Mouse (Mus musculus): Measurements from ENCODE around the gene Mroh2a. TPM values are rescaled to one million over a fixed set of nuclear protein-coding genes. Genes with fewer than 3 reads are reported as not detected.

Mroh2a gene
- total RNA-seq, 2 experiments from 2014 or later = not detected

DNA sequence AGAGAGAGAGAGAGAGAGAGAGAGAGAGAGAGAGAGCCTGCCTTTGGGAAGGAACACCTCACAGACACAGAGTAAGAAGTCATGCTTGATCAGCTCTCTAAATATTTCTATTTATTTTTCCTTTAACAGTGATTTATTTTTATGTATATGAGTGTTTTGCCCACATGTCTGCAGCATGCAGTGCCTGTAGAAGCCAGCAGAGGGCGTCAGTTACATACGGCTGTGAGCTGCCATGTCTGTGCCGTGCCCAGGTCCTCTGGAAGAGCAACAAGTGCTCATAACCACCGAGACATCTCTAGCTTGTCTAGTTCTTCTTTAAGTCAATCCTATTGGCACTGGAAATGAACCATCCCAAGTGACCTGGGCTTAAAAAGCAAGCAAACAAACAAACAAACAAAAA, 63.1 kb downstream of the Mroh2a start:
- DNase-seq (ENCODE audit: low spot score) = peak; percentile 44

DNA sequence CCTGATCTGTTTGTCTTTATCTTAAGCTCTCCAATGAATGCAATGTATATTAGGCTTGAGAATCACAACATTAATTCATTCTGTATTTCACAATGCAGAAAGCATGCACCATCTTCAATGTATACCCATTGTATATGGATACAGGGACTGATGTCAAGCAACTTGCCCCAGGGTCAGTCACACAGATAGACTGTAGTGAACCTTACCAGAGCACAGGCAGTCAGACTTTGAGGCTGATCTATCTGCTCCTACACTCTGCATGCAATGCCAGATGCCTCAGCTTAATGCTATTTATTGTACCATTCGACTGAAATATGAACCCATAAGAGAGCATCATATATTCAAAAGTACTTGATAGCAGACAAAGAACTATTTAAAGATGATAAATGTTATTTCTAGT, 63.7 kb downstream of the Mroh2a start:
- no peak for DNase-seq (ENCODE audit: low spot score)

DNA sequence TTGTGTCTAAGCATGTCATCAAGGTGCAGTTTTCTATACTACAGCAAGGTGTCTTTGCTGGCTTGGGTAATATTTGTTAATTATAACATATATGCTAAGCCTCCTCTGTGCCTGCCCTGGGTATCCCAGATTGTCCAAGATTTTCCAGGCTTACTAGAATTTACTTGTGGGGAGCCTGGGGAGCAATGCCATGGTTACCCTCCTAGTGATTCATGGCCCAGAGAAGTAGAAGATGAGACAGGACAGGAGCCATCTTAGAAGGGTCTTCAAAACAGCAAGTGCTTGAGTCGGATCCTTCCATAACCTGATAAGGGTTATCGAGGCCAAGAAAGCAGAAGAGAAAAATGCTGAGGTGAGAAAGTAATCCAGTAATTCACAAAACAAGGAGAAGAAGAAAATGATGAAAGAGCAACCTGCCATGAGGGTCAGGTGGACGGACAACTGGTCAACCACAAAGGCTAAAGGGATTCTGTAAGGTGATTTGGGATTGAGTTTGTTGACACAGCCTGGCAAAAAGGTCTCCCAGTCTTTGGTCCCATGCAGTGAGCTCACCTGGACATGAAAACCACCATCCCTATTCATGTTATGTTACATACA, 64.7 kb downstream of the Mroh2a start:
- peak; percentile 2 for DNase-seq (ENCODE audit: low spot score)

DNA sequence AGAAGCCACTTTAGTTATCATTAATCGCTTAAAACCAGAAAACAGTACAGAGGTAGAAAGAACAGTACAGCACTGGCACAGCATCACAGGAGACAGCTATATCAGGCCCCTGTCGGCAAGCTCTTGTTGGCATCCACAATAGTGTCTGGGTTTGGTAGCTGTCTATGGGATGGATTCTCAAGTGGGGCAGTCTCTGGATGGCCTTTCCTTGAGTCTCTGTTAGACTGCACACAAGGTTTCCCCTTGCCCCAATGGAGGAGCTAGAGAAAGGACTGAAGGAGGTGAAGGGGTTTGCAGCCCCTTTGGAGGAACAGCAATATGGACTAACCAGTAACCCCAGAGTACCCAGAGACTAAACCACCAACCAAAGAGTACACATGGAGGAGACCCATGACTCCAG, 65.3 kb downstream of the Mroh2a start:
- no peak for DNase-seq (ENCODE audit: low spot score)

DNA sequence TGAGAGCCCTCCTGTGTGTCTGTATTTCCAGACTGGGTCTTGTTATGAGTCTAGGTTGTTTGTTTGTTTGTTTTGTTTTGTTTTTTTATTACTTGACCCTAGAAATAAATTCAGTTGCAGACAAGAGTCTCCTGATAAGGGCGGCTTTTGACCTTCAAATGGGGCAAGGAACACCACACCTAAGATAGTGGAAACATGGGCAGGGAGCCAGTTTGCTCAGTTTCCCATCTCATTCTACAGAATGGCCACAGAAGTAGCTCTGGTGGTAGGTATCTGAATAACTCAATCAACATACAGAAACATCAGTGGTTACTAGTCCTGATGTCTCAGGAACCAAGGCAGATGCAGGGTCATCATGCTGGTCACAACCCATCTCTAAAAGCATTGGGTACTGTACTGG, 67.9 kb downstream of the Mroh2a start:
- no peak for DNase-seq (ENCODE audit: low spot score)

DNA sequence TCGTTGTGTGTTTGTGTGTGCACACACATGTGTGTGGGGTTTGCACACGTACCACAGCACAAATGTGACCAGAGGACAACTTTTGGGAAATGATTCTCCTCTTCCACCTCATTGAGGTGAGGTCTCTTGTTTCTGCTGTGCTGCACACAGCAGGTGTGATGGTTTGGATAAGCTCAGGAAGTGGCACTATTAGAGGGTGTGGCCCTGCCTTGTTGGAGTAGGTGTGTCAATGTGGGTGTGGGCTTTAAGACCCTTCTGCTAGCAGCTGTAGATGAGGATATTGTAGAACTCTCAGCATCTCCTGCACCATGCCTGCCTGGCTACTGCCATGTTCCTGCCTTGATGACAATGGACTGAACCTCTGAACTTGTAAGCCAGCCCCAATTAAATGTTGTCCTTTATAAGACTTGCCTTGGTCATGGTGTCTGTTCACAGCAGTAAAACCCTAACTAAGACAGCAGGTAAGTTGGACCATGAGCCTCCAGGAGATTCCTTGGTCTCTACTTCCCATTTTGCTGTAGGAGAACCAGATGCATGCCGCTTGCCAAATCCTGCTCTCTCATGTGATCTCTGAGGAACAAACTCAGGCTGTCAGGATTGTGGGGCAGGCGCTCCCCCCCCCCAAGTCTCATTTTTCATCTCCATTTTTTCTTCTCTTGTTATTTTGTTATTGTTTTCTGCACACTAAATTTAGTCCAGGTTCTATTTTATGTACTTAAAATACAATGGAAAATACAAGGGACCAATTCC, 69.6 kb downstream of the Mroh2a start:
- DNase-seq (ENCODE audit: low spot score) = no peak

- no peak for DNase-seq (ENCODE audit: low spot score)
These were observed 70.9 kb downstream of the Mroh2a start for GRCm38 (mm10) chr1:88297480-88298258.

DNA sequence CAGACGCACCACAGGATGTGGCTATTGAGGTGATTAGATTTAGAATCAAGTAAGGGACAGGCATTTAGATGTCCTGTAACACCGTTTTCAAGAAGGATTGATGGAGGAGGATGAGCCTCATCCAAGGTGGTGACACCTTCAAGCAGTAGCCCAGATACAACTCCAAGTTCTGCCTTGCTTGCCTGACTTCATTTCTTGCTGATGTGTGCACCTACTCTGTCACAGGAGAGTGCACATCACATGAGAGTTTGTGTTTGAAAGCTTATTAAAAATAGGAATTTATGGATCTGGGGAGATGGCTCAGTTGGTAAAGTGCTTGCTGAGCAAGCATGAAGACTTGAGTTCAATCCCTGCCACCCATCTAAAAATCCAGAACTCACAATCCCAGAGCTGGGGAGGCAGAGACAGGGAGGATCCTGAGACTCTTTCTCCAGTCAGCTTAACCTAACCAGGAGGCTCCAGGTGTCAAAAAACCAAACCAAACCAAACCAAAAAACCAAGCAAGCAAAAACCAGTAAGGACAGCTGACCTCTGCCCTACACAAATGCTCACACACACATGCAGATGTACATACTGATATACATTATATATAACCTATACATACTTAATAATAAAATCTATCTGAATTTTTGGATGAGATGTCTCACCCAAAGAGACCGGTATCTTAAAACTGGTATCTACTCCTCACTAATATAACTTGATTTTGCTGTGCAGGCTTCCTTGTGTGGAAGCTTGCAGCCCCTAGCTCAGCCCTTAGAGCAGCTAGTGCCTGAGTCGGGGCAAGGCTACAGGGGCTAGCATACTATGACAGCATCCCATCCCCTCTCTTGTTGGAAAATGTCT, 72.1 kb downstream of the Mroh2a start:
- no peak for DNase-seq (ENCODE audit: low spot score)

GRCm38 (mm10) chr1:88299529-88299945, 72.8 kb downstream of the Mroh2a start:
- DNase-seq (ENCODE audit: low spot score) = no peak

GRCm38 (mm10) chr1:88300301-88301050, 73.7 kb downstream of the Mroh2a start:
- DNase-seq (ENCODE audit: low spot score) = no peak

DNA sequence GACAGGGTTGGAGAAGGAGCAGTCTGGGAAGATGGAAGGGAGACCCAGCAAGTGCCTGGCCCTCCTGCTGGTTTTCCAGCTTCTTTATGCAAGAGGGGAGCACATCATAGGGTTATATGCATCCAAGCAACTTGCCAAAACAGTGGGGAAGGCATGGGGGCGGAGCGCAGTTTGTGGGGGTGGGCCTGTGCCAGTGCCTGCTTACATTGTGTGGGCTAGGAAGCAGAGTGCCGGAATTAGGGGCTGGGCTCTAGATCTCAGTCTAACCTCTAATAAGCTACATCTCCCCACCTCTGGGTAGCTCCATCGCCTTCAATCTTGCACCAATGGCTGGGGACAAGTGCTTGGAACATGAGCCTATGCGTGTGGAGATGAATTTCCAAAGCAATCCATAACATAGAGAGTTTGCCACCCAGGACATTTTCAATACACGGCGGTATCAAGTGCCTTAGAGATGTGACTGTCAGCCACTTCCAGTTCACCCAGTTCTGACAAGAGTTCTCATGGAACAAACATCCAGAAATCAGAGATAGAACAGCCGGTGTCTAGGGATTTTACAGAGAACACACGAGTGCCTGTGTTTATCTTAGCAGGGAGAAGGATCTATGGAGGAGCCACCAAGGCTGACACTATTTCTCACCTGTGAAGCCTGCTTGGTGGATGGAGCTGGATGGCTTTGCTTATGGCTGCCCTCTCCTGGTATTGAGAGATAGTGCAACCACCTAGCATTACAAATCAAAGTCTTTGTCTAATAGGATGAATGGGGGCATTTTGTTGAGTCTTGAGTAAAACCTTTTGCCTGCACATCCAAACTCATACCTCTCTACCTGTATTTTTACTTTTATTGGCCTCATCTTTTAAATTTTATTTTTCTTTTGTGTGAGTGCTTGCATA, 74.6 kb downstream of the Mroh2a start:
- DNase-seq (ENCODE audit: low spot score) = no peak

GRCm38 (mm10) chr1:88302057-88302740, 75.4 kb downstream of the Mroh2a start:
- no peak for DNase-seq (ENCODE audit: low spot score)

GRCm38 (mm10) chr1:88303762-88304161, 77.0 kb downstream of the Mroh2a start:
- no peak for DNase-seq (ENCODE audit: low spot score)

DNA sequence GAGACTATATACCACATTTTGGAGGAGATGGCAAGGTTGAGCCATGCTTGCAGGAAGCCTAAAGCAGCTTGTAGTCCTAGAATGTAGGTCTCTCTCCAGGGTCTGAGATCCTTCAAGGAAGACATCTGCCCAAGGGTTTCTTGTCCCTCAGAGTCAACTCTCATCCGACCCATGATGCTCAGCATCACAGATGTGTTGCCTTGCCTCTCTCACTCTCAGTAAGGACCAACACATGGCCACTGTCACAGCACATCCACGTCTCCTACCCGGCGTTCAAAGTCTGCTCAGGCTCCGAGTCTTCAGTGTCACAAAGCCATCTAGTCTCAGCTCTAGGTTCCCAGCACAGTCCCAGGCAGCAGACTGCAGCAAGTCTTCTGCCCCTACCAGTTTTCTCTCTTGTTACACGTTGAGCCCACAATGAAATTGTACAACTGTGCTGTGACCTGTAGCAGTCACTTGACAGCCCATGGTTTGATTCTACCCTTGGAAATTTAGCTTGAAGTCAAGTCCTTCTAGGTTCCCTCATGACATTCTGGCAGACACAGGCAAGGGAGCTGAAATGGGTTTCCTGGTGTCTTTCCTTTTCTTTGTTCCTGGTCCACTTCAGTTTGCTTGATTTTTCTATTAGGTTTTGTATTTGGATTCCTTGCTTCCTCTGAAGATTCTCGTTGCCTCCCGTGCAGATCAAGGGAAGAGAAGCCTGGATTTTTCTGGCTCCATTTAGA, 77.6 kb downstream of the Mroh2a start:
- DNase-seq (ENCODE audit: low spot score) = no peak

- DNase-seq (ENCODE audit: low spot score) = no peak
These were observed 78.4 kb downstream of the Mroh2a start for GRCm38 (mm10) chr1:88305018-88305795.

DNA sequence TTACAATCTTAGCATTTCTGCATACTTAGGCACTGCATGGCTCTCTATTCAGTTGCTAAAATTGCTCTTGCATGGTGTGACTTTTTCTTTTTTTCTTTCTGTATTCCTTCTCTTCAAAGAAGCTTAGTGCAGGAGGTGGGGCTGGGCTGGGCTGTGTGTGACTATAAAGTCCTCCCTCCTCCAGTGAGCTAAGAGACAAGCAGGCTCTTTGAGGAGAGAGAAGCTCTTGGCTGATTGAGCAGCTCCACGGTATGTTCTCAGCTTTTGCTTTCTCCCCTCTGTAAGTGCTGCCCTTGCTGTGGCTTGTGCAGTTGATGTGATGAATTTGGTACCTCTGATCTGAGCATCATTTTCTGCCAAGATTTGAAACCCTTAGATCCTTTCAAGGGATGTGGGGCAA, 79.8 kb downstream of the Mroh2a start:
- DNase-seq (ENCODE audit: low spot score) = no peak

DNA sequence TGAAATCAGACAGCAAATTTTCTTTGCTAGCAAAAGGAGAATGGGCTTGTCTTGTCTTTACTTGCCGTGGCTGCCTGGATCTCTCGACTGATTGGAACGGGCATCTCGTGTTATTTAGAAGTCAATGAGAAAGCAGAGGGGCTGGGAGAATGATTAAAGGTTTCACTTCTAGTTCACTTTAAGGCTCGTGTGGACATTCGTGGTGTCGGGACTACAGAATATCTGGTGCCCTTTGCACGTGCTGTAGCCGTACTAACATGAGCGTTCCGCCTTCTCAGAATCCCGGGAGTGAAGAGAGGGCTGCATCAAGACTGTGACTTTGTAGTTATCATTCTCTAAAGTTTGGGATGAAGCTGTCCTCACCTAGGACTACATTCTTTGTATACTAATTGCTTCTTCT, 80.4 kb downstream of the Mroh2a start:
- no peak for DNase-seq (ENCODE audit: low spot score)

DNA sequence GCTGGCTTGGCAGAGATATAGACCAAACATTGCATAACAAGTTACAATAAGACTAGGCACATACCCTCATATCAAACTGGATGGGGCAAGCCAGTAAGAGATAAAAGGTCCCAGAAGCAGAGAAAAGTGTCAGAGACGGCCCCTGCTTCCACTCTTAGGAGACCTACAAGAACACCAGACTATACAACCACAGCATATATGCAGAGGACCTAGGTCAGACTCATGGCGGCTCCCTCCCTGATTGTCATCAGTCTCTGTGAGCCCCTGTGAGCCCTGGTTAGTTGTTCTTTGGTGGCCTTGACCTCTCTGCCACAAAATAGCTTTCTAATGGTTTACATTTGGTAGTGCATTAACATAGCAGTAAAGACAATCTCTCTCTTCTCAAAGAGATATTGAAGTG, 82.2 kb downstream of the Mroh2a start:
- DNase-seq (ENCODE audit: low spot score) = no peak
